Mouse (Mus musculus) myocyte (in vitro differentiated cells): ENCODE data around the gene Necab3.

ENCODE experiments used
- MYOG ChIP-seq, 3 experiments: IDR thresholded peaks; one replicate each; pipeline ENCODE4 v1.6.1; 2011; ENCODE audit warnings: control low read depth in 2 of 3, low read depth in 2 of 3, mild to moderate bottlenecking in 2 of 3; ENCODE audit not compliant: insufficient read length in 2 of 3, control insufficient read depth in 1 of 3, insufficient read depth in 1 of 3
- POLR2A ChIP-seq: IDR thresholded peaks from one replicate; pipeline ENCODE4 v1.6.1; 2011; ENCODE audit warnings: low read depth, mild to moderate bottlenecking, control low read depth, moderate library complexity; ENCODE audit not compliant: insufficient read length
- SRF ChIP-seq: IDR thresholded peaks from one replicate; pipeline ENCODE4 v1.6.1; 2011; ENCODE audit warnings: low read depth; ENCODE audit not compliant: control insufficient read depth, insufficient read length
- USF1 ChIP-seq: IDR thresholded peaks from one replicate; pipeline ENCODE4 v1.6.1; 2011; ENCODE audit warnings: low read depth, mild to moderate bottlenecking, control low read depth, moderate library complexity

- no peak for TF ChIP-seq SRF
- no peak for TF ChIP-seq POLR2A
- TF ChIP-seq USF1, result no peak
- TF ChIP-seq MYOG (IDR thresholded peaks at IDR 0.05; ENCODE audit: control insufficient read depth in 1 of 3, insufficient read depth in 1 of 3, insufficient read length in 2 of 3, low read depth in 2 of 3), result no peak
These were observed 5.0 kb upstream of the Necab3 start for GRCm38 (mm10) chr2:154563612-154564170.
